Mouse (Mus musculus): ENCODE data around the gene Smyd5. TPM values are rescaled to one million over a fixed set of nuclear protein-coding genes. Genes with fewer than 3 reads are reported as not detected.

The Smyd5 gene
- 4.1 TPM for polyA plus RNA-seq (2014; fragmentation: Illumina TruSeq; extraction: RNeasy Lipid Tissue Mini Kit (QIAGEN cat#74804); ENCODE audit: low read depth, low replicate concordance)

GRCm38 (mm10) chr6:85431842-85432431 lies at the start of gene Smyd5:
Gene Smyd5 (plus strand): TSS chr6:85431989.

GRCm38 (mm10) chr6:85423836-85424379 lies 7.9 kb upstream of the Smyd5 start, which contains the start of gene Noto:
Gene Noto (plus strand): TSS chr6:85423886.

GRCm38 (mm10) chr6:85450697-85451663 lies 19.2 kb downstream of the Smyd5 start, which contains the start of gene Cct7:
Gene Cct7 (plus strand): TSS chr6:85451514.

GRCm38 (mm10) chr6:85451664-85452410 lies 20.0 kb downstream of the Smyd5 start, which contains the start of gene Pradc1:
Gene Pradc1 (minus strand): TSS chr6:85451970.

Other genes with a start within 250 kb of the Smyd5 start
- gene Emx1, start 244.6 kb upstream of the Smyd5 start, polyA plus RNA-seq (2014; fragmentation: Illumina TruSeq; extraction: RNeasy Lipid Tissue Mini Kit (QIAGEN cat#74804); ENCODE audit: low read depth, low replicate concordance), result not detected
- 3.2 TPM for gene Sfxn5, start 98.6 kb upstream of the Smyd5 start, polyA plus RNA-seq (2014; fragmentation: Illumina TruSeq; extraction: RNeasy Lipid Tissue Mini Kit (QIAGEN cat#74804); ENCODE audit: low read depth, low replicate concordance)
- gene Rab11fip5, start 57.4 kb upstream of the Smyd5 start, polyA plus RNA-seq (2014; fragmentation: Illumina TruSeq; extraction: RNeasy Lipid Tissue Mini Kit (QIAGEN cat#74804); ENCODE audit: low read depth, low replicate concordance), result 4.0 TPM
- gene Noto, start 8.1 kb upstream of the Smyd5 start, polyA plus RNA-seq (2014; fragmentation: Illumina TruSeq; extraction: RNeasy Lipid Tissue Mini Kit (QIAGEN cat#74804); ENCODE audit: low read depth, low replicate concordance), result not detected
- gene Cct7, start 19.5 kb downstream of the Smyd5 start, polyA plus RNA-seq (2014; fragmentation: Illumina TruSeq; extraction: RNeasy Lipid Tissue Mini Kit (QIAGEN cat#74804); ENCODE audit: low read depth, low replicate concordance), result 127 TPM
- gene Pradc1, start 20.0 kb downstream of the Smyd5 start, polyA plus RNA-seq (2014; fragmentation: Illumina TruSeq; extraction: RNeasy Lipid Tissue Mini Kit (QIAGEN cat#74804); ENCODE audit: low read depth, low replicate concordance), result 3.1 TPM
- gene Fbxo41, start 71.0 kb downstream of the Smyd5 start, polyA plus RNA-seq (2014; fragmentation: Illumina TruSeq; extraction: RNeasy Lipid Tissue Mini Kit (QIAGEN cat#74804); ENCODE audit: low read depth, low replicate concordance), result not detected
- gene Egr4, start 81.6 kb downstream of the Smyd5 start, polyA plus RNA-seq (2014; fragmentation: Illumina TruSeq; extraction: RNeasy Lipid Tissue Mini Kit (QIAGEN cat#74804); ENCODE audit: low read depth, low replicate concordance), result not detected
- gene Alms1, start 155.5 kb downstream of the Smyd5 start, polyA plus RNA-seq (2014; fragmentation: Illumina TruSeq; extraction: RNeasy Lipid Tissue Mini Kit (QIAGEN cat#74804); ENCODE audit: low read depth, low replicate concordance), result 11.3 TPM

Data from adrenal gland, adult 10 weeks (tissue).